Mouse (Mus musculus): ENCODE results near the gene Cyp11a1. TPM values are rescaled to one million over a fixed set of nuclear protein-coding genes. Genes with fewer than 3 reads are reported as not detected.

Gene Cyp11a1
- polyA plus RNA-seq, 1 experiment from 2014 or later: 0.13 TPM

DNA sequence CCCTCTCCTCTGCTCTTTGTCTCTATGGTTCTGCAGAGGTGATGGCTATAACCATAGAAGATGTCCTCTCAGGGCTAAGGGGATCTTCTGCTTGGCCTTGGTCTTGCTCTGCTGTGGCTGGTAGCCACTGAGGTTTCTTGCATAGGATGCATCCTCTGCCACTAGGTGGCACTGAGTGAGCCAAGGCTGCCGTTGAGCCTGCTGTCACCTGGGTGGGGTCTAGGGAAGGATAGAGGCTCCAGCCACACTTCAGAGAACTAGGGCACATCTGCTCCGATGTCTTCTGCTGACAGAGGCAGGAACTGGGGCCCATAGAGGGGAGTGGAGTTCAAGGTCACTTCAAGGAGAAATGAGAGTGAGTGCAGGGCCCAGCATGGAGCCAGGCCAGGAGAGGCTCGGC, 46.9 kb downstream of the Cyp11a1 start:
- ATAC-seq (ENCODE audit: insufficient number of reproducible peaks, insufficient read depth, low FRiP score, low TSS enrichment): no peak
- 16% methylated on average over 3 of the region's 3 CpGs for WGBS
- Histone ChIP-seq H3K4me3 (no peak overlapping the region), H3K9ac (no peak overlapping the region), H3K36me3 (no peaks in the 10 kb centered on the region), H3K27me3 (0 out of 2 replicates have a peak, but pooled peaks cover 6% of the 10 kb centered on the region), H3K4me1 (peaks cover 34% of the 10 kb centered on the region), H3K27ac (no peak overlapping the region), H3K4me2 (replicated peaks) (no peak overlapping the region), H3K9me3 (no peaks in the 10 kb centered on the region)

DNA sequence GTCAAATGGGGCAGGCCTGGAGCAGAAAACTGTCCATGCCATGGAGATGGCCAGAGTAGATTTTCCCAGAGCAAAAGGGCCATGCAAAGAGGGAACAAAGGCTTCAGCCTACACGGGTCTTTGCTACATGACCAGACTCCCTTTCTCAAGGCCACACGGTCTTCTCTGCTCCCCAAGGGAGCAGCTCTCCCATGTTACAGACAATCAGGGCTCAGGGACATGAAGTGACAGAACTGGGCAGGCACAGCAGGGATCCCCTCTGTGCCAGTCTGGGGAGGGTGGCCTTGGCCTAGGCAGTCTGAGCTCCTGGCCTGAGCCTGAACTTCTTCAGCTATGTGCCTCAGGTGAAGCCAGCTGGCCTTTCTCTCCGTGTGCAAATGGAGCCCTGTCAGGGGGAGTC, 47.3 kb downstream of the Cyp11a1 start:
- no peak for ATAC-seq (ENCODE audit: insufficient number of reproducible peaks, insufficient read depth, low FRiP score, low TSS enrichment)
- Histone ChIP-seq H3K9ac (no peak overlapping the region), H3K36me3 (no peaks in the 10 kb centered on the region), H3K4me2 (replicated peaks) (no peak overlapping the region), H3K4me1 (peaks cover 30% of the 10 kb centered on the region), H3K4me3 (no peak overlapping the region), H3K27me3 (0 out of 2 replicates have a peak, but pooled peaks cover 6% of the 10 kb centered on the region), H3K27ac (no peak overlapping the region), H3K9me3 (no peaks in the 10 kb centered on the region)
- WGBS: 54% methylated on average over 3 of the region's 3 CpGs

DNA sequence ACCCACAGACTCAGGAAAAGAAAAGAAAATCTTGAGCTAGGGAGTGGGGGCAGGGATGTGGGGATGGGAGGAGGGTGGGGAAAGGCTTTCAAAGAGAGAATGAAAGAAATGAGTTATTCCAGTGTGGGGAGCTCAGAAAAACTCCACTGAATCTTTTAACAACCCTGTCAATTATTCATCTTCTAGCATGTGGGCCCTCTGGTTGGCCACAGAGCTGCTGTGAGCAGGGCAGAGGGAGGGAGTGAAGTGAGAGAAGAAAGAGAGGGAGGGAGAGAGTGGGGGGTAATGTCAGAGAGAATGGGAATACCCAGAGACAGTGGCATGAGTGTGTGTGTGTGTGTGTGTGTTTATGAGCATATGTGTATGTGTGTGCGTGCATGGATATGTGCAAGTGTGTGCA, 47.8 kb downstream of the Cyp11a1 start:
- Histone ChIP-seq H3K4me2 (replicated peaks) (no peak overlapping the region), H3K27ac (no peak overlapping the region), H3K4me1 (peaks cover 25% of the 10 kb centered on the region; the same call in 1 of the 2 replicates), H3K9me3 (no peaks in the 10 kb centered on the region), H3K4me3 (no peak overlapping the region), H3K9ac (no peak overlapping the region), H3K36me3 (no peaks in the 10 kb centered on the region), H3K27me3 (0 out of 2 replicates have a peak, but pooled peaks cover 6% of the 10 kb centered on the region)
- 88% methylated on average over 1 of the region's 1 CpGs for WGBS
- no peak for ATAC-seq (ENCODE audit: insufficient number of reproducible peaks, insufficient read depth, low FRiP score, low TSS enrichment)

DNA sequence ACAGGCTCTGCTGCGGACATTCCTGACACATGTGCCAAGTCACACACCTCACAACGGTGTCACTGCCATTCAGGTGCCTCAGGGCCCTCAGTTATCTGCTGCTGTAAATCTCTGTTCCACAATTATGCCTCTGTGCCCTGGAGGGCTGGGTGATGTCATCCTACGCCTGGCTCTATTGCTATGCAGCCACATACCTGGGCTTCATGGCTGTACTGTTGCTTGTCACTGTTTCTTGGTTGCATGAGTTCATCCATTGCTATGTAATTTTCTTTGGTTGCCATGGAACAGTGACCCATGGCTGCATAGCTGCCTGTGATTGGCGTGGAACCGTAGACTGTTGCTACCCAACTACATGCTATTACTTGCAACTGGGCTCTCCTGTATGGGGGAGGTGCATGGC, 49.5 kb downstream of the Cyp11a1 start:
- H3K27ac ChIP-seq: no peak overlapping the region
- no peak overlapping the region for H3K9ac ChIP-seq
- no peaks in the 10 kb centered on the region for H3K36me3 ChIP-seq
- 0 out of 2 replicates have a peak, but pooled peaks cover 3% of the 10 kb centered on the region for H3K27me3 ChIP-seq
- no peak overlapping the region for H3K4me2 ChIP-seq (replicated peaks)
- no peaks in the 10 kb centered on the region for H3K9me3 ChIP-seq
- WGBS: 71% methylated on average over 5 of the region's 5 CpGs
- peaks cover 27% of the 10 kb centered on the region for H3K4me1 ChIP-seq
- ATAC-seq (ENCODE audit: insufficient number of reproducible peaks, insufficient read depth, low FRiP score, low TSS enrichment): no peak
- H3K4me3 ChIP-seq: no peak overlapping the region

DNA sequence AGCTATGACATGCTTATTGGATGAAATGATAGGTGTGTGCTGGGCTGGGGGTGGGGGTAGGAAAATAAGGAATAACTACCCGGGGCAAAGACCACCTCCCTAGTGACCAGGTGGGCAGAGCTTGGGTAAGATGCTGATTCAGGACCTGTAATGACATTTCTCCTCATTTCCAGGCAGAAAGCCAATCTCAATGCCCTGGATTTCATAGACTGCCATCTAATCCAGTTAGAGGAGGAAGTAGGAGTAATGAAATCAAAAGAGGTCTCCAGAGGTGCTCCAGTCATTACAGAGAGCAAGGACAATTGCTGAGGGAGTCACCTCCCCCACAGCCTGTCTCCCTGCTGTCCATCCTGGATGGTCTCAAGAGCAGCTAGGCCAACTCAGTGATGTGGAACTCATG, 53.7 kb downstream of the Cyp11a1 start:
- no peak for ATAC-seq (ENCODE audit: insufficient number of reproducible peaks, insufficient read depth, low FRiP score, low TSS enrichment)
- WGBS: 27% methylated on average over 1 of the region's 1 CpGs
- no peaks in the 10 kb centered on the region for H3K36me3 ChIP-seq
- no peak overlapping the region for H3K27ac ChIP-seq
- H3K27me3 ChIP-seq: peaks cover 7% of the 10 kb centered on the region; the same call in 1 of the 2 replicates
- H3K4me2 ChIP-seq (replicated peaks): no peak overlapping the region
- no peak overlapping the region for H3K9ac ChIP-seq
- no peaks in the 10 kb centered on the region for H3K9me3 ChIP-seq
- H3K4me3 ChIP-seq: no peak overlapping the region
- peaks cover 24% of the 10 kb centered on the region for H3K4me1 ChIP-seq

DNA sequence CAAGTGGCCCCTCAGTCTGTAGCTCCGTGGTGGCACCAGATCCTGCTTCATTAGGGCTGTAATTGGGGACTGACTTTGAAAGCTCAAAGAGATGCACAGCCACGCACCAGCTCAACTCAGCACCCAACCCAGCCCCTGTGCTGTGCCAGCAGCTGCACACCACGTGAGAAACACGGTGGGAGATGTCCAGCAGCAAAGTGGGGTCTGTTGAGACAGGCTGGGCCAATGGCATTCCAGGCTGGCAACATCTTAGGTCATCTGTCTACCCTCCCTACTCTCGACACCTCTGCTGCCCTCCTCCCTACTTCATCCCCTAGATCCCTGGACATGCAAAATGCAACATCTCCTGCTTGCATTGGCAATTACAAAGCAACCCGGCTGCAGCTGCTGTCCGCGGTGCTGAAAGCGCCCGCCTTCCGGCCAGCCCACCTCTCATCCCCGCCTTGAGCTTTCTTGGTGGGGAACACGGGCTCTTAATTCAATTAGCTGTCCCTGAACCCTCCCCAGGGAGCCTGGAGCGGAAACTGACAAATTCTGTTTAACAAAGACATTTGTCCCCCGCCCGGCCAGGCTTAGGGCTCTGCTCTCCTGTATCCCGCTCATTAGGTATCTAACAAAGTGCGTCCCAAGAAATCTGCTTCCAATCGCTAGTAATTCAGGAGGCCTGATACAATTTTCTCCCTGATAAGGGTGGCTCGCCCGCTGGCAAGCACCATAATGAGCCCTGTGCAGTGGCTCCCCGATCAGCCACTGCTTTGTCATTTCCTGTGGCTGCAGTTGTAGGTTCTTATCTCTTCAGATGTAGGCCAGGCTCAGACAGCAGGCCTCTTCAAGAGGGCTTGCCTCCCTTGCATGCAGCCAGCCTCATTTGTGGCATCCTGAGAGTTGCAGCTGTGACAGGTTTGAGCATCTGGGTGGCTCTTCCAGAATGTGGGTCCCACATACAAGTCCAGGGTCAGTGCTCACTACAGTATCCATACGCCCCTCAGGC, 54.8 kb downstream of the Cyp11a1 start:
- H3K4me2 ChIP-seq (replicated peaks): no peak overlapping the region
- no peaks in the 10 kb centered on the region for H3K9me3 ChIP-seq
- WGBS: 8% methylated on average over 23 of the region's 23 CpGs
- no peak overlapping the region for H3K9ac ChIP-seq
- H3K36me3 ChIP-seq: no peaks in the 10 kb centered on the region
- peaks cover 26% of the 10 kb centered on the region for H3K4me1 ChIP-seq
- H3K27me3 ChIP-seq: peaks cover 3% of the 10 kb centered on the region; the same call in 1 of the 2 replicates
- H3K27ac ChIP-seq: no peak overlapping the region
- ATAC-seq (ENCODE audit: insufficient number of reproducible peaks, insufficient read depth, low FRiP score, low TSS enrichment): no peak
- no peak overlapping the region for H3K4me3 ChIP-seq

DNA sequence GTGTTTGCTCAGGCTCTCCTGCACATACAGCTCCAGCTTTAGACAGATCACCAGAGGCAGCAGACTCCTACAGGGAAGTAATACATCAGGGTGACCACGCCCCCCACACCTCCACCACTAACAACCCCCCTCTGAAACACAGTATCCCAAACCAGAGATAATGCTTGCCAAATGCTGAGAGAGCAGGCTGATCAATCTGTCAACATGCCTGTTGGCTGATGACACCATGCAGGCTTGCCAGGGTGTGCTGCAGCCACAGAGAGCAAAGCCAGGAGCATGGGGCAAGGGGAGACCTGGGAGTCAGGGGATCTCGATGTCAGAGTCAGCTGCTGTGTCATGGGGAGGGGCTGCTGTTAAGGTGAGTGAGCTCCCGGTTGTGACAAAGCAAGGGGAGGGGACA, 57.3 kb downstream of the Cyp11a1 start, which contains the start of gene Stra6:
Gene Stra6 (plus strand): TSS at position 258 of the 400 bp plus-strand sequence.
- no peak within 1 kb of the TSS for H3K4me3 ChIP-seq
- WGBS: 41% methylated on average over 3 of the region's 3 CpGs
- ATAC-seq (ENCODE audit: insufficient number of reproducible peaks, insufficient read depth, low FRiP score, low TSS enrichment): no peak
- no peak within 1 kb of the TSS for H3K4me2 ChIP-seq (replicated peaks)
- no peaks in the 10 kb centered on the region for H3K9me3 ChIP-seq
- H3K27me3 ChIP-seq: peaks cover 3% of the 10 kb centered on the region; the same call in 1 of the 2 replicates
- H3K36me3 ChIP-seq: no peaks in the 10 kb centered on the region
- H3K9ac ChIP-seq: no peak within 1 kb of the TSS
- H3K4me1 ChIP-seq: peaks cover 35% of the 10 kb centered on the region
- H3K27ac ChIP-seq: no peak within 1 kb of the TSS

DNA sequence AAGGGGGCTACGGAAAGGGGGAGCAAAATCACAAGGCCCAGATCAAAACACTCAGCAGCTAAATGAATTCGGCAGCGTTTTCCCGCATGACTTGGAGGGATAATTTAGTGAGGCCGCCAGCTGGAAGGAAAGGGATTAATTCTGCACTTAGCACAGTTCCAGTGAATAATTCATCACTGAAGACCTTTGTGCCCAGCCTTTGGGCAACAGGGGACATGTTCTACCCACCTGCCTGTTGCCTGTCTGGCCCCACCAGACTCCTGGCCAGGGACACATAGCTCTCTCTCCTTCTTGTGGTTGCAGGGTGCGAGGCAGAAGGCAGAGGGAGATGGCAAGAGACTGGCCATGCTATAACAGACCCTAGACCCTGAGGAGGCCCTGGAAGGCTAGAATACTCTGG, 59.3 kb downstream of the Cyp11a1 start:
- Histone ChIP-seq H3K4me2 (replicated peaks) (no peak overlapping the region), H3K4me1 (peaks cover 33% of the 10 kb centered on the region), H3K27me3 (peaks cover 3% of the 10 kb centered on the region; the same call in 1 of the 2 replicates), H3K9ac (no peak overlapping the region), H3K27ac (peak overlapping the region; percentile 64; the same call in 1 of the 2 replicates), H3K36me3 (no peaks in the 10 kb centered on the region), H3K9me3 (no peaks in the 10 kb centered on the region), H3K4me3 (no peak overlapping the region)
- ATAC-seq (ENCODE audit: insufficient number of reproducible peaks, insufficient read depth, low FRiP score, low TSS enrichment): no peak
- 28% methylated on average over 6 of the region's 6 CpGs for WGBS

DNA sequence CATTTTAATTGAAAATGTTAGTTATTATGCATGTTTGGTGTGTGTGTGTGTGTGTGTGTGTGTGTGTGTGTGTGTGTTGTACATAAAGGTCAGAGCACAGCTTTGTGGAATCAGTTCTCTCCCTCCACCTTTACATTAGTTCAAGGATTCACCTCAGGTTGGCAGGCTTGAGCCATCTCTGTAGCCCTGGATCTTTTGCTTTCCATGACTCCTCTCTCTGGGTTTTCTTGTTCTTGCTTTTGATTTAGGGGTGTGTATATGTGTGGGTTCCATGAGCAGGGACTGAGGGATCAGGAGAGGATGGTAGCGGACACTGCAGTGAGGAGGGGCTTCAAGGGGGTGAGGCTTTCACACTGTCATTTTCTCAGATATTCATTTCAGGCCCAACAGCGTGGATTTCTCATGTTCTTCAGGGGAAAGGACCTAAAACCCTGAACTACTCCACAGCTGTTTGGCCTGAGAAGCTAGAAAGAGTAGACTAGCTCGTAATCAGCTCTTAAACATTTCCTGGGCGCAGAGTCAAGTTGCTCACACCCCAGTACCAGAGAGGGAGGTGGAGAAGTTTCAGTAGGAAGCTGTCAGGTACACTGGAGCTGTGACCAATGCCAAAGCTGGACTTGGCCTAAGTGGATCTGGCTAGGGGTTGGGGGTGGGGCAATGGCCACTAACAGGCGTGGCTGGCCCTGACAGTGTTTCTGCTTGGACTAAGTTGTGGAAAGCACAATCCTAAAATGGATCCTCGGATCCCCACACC, 59.9 kb downstream of the Cyp11a1 start:
- ATAC-seq (ENCODE audit: insufficient number of reproducible peaks, insufficient read depth, low FRiP score, low TSS enrichment): no peak
- 0 out of 2 replicates have a peak overlapping the region, but pooled peaks have one; percentile 64 for H3K27ac ChIP-seq
- peaks cover 3% of the 10 kb centered on the region; the same call in 1 of the 2 replicates for H3K27me3 ChIP-seq
- 79% methylated on average over 6 of the region's 6 CpGs for WGBS
- no peak overlapping the region for H3K4me3 ChIP-seq
- peaks cover 30% of the 10 kb centered on the region for H3K4me1 ChIP-seq
- H3K4me2 ChIP-seq (replicated peaks): no peak overlapping the region
- H3K36me3 ChIP-seq: no peaks in the 10 kb centered on the region
- no peaks in the 10 kb centered on the region for H3K9me3 ChIP-seq
- no peak overlapping the region for H3K9ac ChIP-seq

DNA sequence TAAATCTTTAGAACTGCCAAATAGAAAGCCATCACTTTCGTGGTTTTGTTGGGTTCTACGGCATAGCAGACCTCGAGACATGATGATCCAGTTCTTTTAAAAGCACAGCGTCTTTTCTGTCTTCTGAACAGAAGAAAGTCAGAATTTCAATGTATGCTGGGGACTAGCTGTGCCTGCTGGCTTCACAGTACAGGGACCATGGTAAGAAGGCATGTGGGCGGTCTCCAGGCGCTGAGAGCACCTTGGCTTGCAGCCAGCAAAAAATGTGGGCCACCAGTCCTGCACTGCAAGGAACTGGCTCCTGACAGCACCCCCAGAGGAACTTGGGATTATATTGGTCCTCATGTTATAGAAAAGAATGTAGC, 60.5 kb downstream of the Cyp11a1 start:
- no peaks in the 10 kb centered on the region for H3K36me3 ChIP-seq
- no peaks in the 10 kb centered on the region for H3K9me3 ChIP-seq
- H3K27me3 ChIP-seq: peaks cover 3% of the 10 kb centered on the region; the same call in 1 of the 2 replicates
- no peak overlapping the region for H3K4me3 ChIP-seq
- WGBS: 74% methylated on average over 6 of the region's 6 CpGs
- no peak overlapping the region for H3K4me2 ChIP-seq (replicated peaks)
- ATAC-seq (ENCODE audit: insufficient number of reproducible peaks, insufficient read depth, low FRiP score, low TSS enrichment): no peak
- H3K4me1 ChIP-seq: peaks cover 28% of the 10 kb centered on the region
- no peak overlapping the region for H3K27ac ChIP-seq
- H3K9ac ChIP-seq: no peak overlapping the region

DNA sequence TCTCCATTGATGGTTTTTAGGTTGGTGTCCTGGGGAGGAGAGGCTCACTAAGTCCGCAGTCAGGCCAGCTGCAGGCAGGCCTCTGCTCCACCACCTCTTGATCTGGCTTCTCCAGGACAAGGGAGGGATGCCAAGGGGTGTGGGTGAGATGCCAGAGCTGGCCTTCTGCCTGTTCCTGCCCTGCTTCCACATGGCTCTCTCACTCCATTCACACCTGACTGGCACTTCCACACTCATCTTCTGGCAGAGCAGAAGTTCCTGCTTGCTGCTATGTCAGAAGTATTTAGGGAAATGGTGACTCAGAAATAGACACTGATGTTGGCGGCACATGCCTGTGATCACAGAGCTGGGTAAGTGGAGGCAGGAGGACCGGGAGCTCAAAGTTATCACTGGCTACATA, 61.3 kb downstream of the Cyp11a1 start:
- Histone ChIP-seq H3K27me3 (peaks cover 3% of the 10 kb centered on the region; the same call in 1 of the 2 replicates), H3K4me1 (peaks cover 28% of the 10 kb centered on the region), H3K36me3 (no peaks in the 10 kb centered on the region), H3K4me3 (no peak overlapping the region), H3K4me2 (replicated peaks) (no peak overlapping the region), H3K9ac (no peak overlapping the region), H3K27ac (no peak overlapping the region), H3K9me3 (no peaks in the 10 kb centered on the region)
- WGBS: 84% methylated on average over 3 of the region's 3 CpGs
- ATAC-seq (ENCODE audit: insufficient number of reproducible peaks, insufficient read depth, low FRiP score, low TSS enrichment): no peak

All from embryonic facial prominence, embryonic 12.5 days (tissue).